Mouse (Mus musculus): ENCODE measurements at regions not wholly inside any gene's neighbourhood (a gene's known extent, or its start where the extent isn't known, plus 50 kb on each side); places are given as distances from the start of the nearest gene placed in this dataset.

GRCm38 (mm10) chr14:97039850-97040249, 520.9 kb upstream of the Klhl1 start:
- Histone ChIP-seq H3K27me3 (ENCODE audit: insufficient read depth, poor library complexity, severe bottlenecking) (no peaks in the 10 kb centered on the region), H3K4me1 (no peaks in the 10 kb centered on the region), H3K27ac (no peak overlapping the region), H3K4me3 (no peak overlapping the region), H3K36me3 (no peaks in the 10 kb centered on the region), H3K9me3 (no peaks in the 10 kb centered on the region)
- 74% methylated on average over 3 of the region's 3 CpGs for WGBS
- DNase-seq (ENCODE audit: low spot score) = no peak

GRCm38 (mm10) chr14:97028528-97028927, 509.6 kb upstream of the Klhl1 start:
- Histone ChIP-seq H3K27ac (no peak overlapping the region), H3K36me3 (no peaks in the 10 kb centered on the region), H3K4me3 (no peak overlapping the region), H3K9me3 (no peaks in the 10 kb centered on the region), H3K4me1 (no peaks in the 10 kb centered on the region), H3K27me3 (ENCODE audit: insufficient read depth, poor library complexity, severe bottlenecking) (no peaks in the 10 kb centered on the region)
- 80% methylated on average over 4 of the region's 4 CpGs for WGBS
- DNase-seq (ENCODE audit: low spot score) = no peak

- H3K9me3 ChIP-seq = no peaks in the 10 kb centered on the region
- H3K27ac ChIP-seq = no peak overlapping the region
- 92% methylated on average over 3 of the region's 3 CpGs for WGBS
- H3K4me3 ChIP-seq = no peak overlapping the region
- H3K27me3 ChIP-seq (ENCODE audit: insufficient read depth, poor library complexity, severe bottlenecking) = no peaks in the 10 kb centered on the region
- no peaks in the 10 kb centered on the region for H3K36me3 ChIP-seq
- no peak for DNase-seq (ENCODE audit: low spot score)
- no peaks in the 10 kb centered on the region for H3K4me1 ChIP-seq
Observed at GRCm38 (mm10) chr14:97006294-97006693, 487.4 kb upstream of the Klhl1 start.

- H3K4me3 ChIP-seq = no peak overlapping the region
- no peaks in the 10 kb centered on the region for H3K36me3 ChIP-seq
- no peak overlapping the region for H3K27ac ChIP-seq
- WGBS = 44% methylated on average over 3 of the region's 3 CpGs
- DNase-seq (ENCODE audit: low spot score) = no peak
- H3K4me1 ChIP-seq = no peaks in the 10 kb centered on the region
- H3K27me3 ChIP-seq (ENCODE audit: insufficient read depth, poor library complexity, severe bottlenecking) = no peaks in the 10 kb centered on the region
- no peaks in the 10 kb centered on the region for H3K9me3 ChIP-seq
Observed at GRCm38 (mm10) chr14:96995081-96995480, 476.2 kb upstream of the Klhl1 start.

- WGBS = 83% methylated on average over 8 of the region's 8 CpGs
- H3K9me3 ChIP-seq = no peaks in the 10 kb centered on the region
- H3K36me3 ChIP-seq = no peaks in the 10 kb centered on the region
- H3K27me3 ChIP-seq (ENCODE audit: insufficient read depth, poor library complexity, severe bottlenecking) = no peaks in the 10 kb centered on the region
- no peak overlapping the region for H3K27ac ChIP-seq
- H3K4me1 ChIP-seq = no peaks in the 10 kb centered on the region
- DNase-seq (ENCODE audit: low spot score) = no peak
- no peak overlapping the region for H3K4me3 ChIP-seq
Observed at GRCm38 (mm10) chr14:96990542-96991162, 471.8 kb upstream of the Klhl1 start.

GRCm38 (mm10) chr14:96963074-96963447, 444.2 kb upstream of the Klhl1 start:
- Histone ChIP-seq H3K36me3 (no peaks in the 10 kb centered on the region), H3K4me1 (no peaks in the 10 kb centered on the region), H3K27me3 (ENCODE audit: insufficient read depth, poor library complexity, severe bottlenecking) (no peaks in the 10 kb centered on the region), H3K9me3 (no peaks in the 10 kb centered on the region), H3K4me3 (no peak overlapping the region), H3K27ac (no peak overlapping the region)
- WGBS = 73% methylated on average over 5 of the region's 5 CpGs
- no peak for DNase-seq (ENCODE audit: low spot score)

GRCm38 (mm10) chr14:96962426-96963073, 443.6 kb upstream of the Klhl1 start:
- Histone ChIP-seq H3K4me3 (no peak overlapping the region), H3K4me1 (no peaks in the 10 kb centered on the region), H3K9me3 (no peaks in the 10 kb centered on the region), H3K27me3 (ENCODE audit: insufficient read depth, poor library complexity, severe bottlenecking) (no peaks in the 10 kb centered on the region), H3K36me3 (no peaks in the 10 kb centered on the region), H3K27ac (no peak overlapping the region)
- DNase-seq (ENCODE audit: low spot score) = no peak
- 49% methylated on average over 8 of the region's 8 CpGs for WGBS

GRCm38 (mm10) chr14:96956115-96956514, 437.2 kb upstream of the Klhl1 start:
- 85% methylated on average over 4 of the region's 4 CpGs for WGBS
- DNase-seq (ENCODE audit: low spot score) = no peak
- Histone ChIP-seq H3K9me3 (no peaks in the 10 kb centered on the region), H3K27me3 (ENCODE audit: insufficient read depth, poor library complexity, severe bottlenecking) (no peaks in the 10 kb centered on the region), H3K4me1 (no peaks in the 10 kb centered on the region), H3K36me3 (no peaks in the 10 kb centered on the region), H3K4me3 (no peak overlapping the region), H3K27ac (no peak overlapping the region)

- no peak overlapping the region for H3K27ac ChIP-seq
- H3K4me1 ChIP-seq = no peaks in the 10 kb centered on the region
- no peak overlapping the region for H3K4me3 ChIP-seq
- no peak for DNase-seq (ENCODE audit: low spot score)
- no peaks in the 10 kb centered on the region for H3K27me3 ChIP-seq (ENCODE audit: insufficient read depth, poor library complexity, severe bottlenecking)
- no peaks in the 10 kb centered on the region for H3K36me3 ChIP-seq
- no peaks in the 10 kb centered on the region for H3K9me3 ChIP-seq
Observed at GRCm38 (mm10) chr14:96954462-96954861, 435.6 kb upstream of the Klhl1 start.

GRCm38 (mm10) chr14:96908737-96909136, 389.8 kb upstream of the Klhl1 start:
- no peak for DNase-seq (ENCODE audit: low spot score)
- H3K9me3 ChIP-seq = no peaks in the 10 kb centered on the region
- 4% methylated on average over 2 of the region's 2 CpGs for whole genome bisulfite sequencing
- H3K4me1 ChIP-seq = no peaks in the 10 kb centered on the region
- no peak overlapping the region for H3K27ac ChIP-seq
- no peaks in the 10 kb centered on the region for H3K27me3 ChIP-seq (ENCODE audit: insufficient read depth, poor library complexity, severe bottlenecking)
- H3K4me3 ChIP-seq = no peak overlapping the region
- no peaks in the 10 kb centered on the region for H3K36me3 ChIP-seq

GRCm38 (mm10) chr14:96879701-96880100, 360.8 kb upstream of the Klhl1 start:
- Histone ChIP-seq H3K4me3 (no peak overlapping the region), H3K27ac (no peak overlapping the region), H3K36me3 (no peaks in the 10 kb centered on the region), H3K27me3 (ENCODE audit: insufficient read depth, poor library complexity, severe bottlenecking) (no peaks in the 10 kb centered on the region), H3K9me3 (no peaks in the 10 kb centered on the region), H3K4me1 (no peaks in the 10 kb centered on the region)
- DNase-seq (ENCODE audit: low spot score) = no peak
- WGBS = 73% methylated on average over 3 of the region's 3 CpGs

GRCm38 (mm10) chr14:96871969-96872368, 353.1 kb upstream of the Klhl1 start:
- DNase-seq (ENCODE audit: low spot score) = no peak
- WGBS = 86% methylated on average over 4 of the region's 4 CpGs
- Histone ChIP-seq H3K27me3 (ENCODE audit: insufficient read depth, poor library complexity, severe bottlenecking) (no peaks in the 10 kb centered on the region), H3K9me3 (no peaks in the 10 kb centered on the region), H3K4me3 (no peak overlapping the region), H3K27ac (no peak overlapping the region), H3K4me1 (no peaks in the 10 kb centered on the region), H3K36me3 (no peaks in the 10 kb centered on the region)

GRCm38 (mm10) chr14:96838910-96839309, 320.0 kb upstream of the Klhl1 start:
- H3K27me3 ChIP-seq (ENCODE audit: insufficient read depth, poor library complexity, severe bottlenecking) = no peaks in the 10 kb centered on the region
- H3K9me3 ChIP-seq = no peaks in the 10 kb centered on the region
- 65% methylated on average over 2 of the region's 2 CpGs for WGBS
- no peaks in the 10 kb centered on the region for H3K36me3 ChIP-seq
- H3K4me3 ChIP-seq = no peak overlapping the region
- H3K27ac ChIP-seq = no peak overlapping the region
- DNase-seq (ENCODE audit: low spot score) = no peak
- H3K4me1 ChIP-seq = no peaks in the 10 kb centered on the region

- Histone ChIP-seq H3K9me3 (no peaks in the 10 kb centered on the region), H3K4me3 (no peak overlapping the region), H3K36me3 (no peaks in the 10 kb centered on the region), H3K4me1 (no peaks in the 10 kb centered on the region), H3K27me3 (ENCODE audit: insufficient read depth, poor library complexity, severe bottlenecking) (no peaks in the 10 kb centered on the region), H3K27ac (no peak overlapping the region)
- WGBS = 82% methylated on average over 1 of the region's 1 CpGs
- DNase-seq (ENCODE audit: low spot score) = no peak
Observed at GRCm38 (mm10) chr14:96825083-96825482, 306.2 kb upstream of the Klhl1 start.
